Mouse (Mus musculus) lung, embryonic 14.5 days (tissue): ENCODE measurements around the gene Ttyh3. TPM values are rescaled to one million over a fixed set of nuclear protein-coding genes. Genes with fewer than 3 reads are reported as not detected.
A peak's percentile ranks its signal among the peaks of the same experiment; 100 is the strongest.

Experiments
- ATAC-seq: fragments of 200-750 bp; cut with Nextera tagmentation; 2 replicates; pipeline ENCODE4 v1.8.0; 2017; ENCODE audit warnings: mild to moderate bottlenecking, moderate TSS enrichment, moderate library complexity; ENCODE audit not compliant: insufficient read depth
- DNase-seq: peaks from one replicate; pipeline ENCODE4 v3.0.0-alpha.2; 2015
- H3K27ac ChIP-seq: fragments of 300-500 bp; sonication (generic); 2 replicates; pipeline ENCODE4 v1.5.1; 2014; ENCODE audit warnings: low read depth, mild to moderate bottlenecking, moderate library complexity
- H3K27me3 ChIP-seq: fragments of 300-500 bp; sonication (generic); 2 replicates; pipeline ENCODE4 v1.6.1; 2014; ENCODE audit warnings: low read length, control low read depth; ENCODE audit not compliant: insufficient read depth
- H3K36me3 ChIP-seq: fragments of 300-500 bp; sonication (generic); 2 replicates; pipeline ENCODE4 v1.6.1; 2014; ENCODE audit warnings: control low read depth; ENCODE audit not compliant: insufficient read depth
- H3K4me1 ChIP-seq: fragments of 300-500 bp; sonication (generic); 2 replicates; pipeline ENCODE4 v1.6.1; 2014; ENCODE audit warnings: antibody characterized with exemption, control low read depth; ENCODE audit not compliant: insufficient read depth
- H3K4me2 ChIP-seq: fragments of 300-500 bp; sonication (generic); 2 replicates; pipeline ENCODE4 v1.6.1; 2014; ENCODE audit warnings: mild to moderate bottlenecking
- H3K4me3 ChIP-seq: fragments of 300-500 bp; sonication (generic); 2 replicates; pipeline ENCODE4 v1.5.1; 2014; ENCODE audit warnings: low read depth, low read length
- H3K9ac ChIP-seq: fragments of 300-500 bp; sonication (generic); 2 replicates; pipeline ENCODE4 v1.6.1; 2014
- H3K9me3 ChIP-seq: fragments of 300-500 bp; sonication (generic); 2 replicates; pipeline ENCODE4 v1.6.1; 2016; ENCODE audit warnings: low read depth, low read length, control low read depth
- CTCF ChIP-seq: IDR thresholded peaks from 2 replicates; pipeline ENCODE4 v1.5.1; 2016; ENCODE audit warnings: antibody characterized with exemption, low read depth
- WGBS: fragments of 180-500 bp; shearing (Covaris S2); extraction: QIAGEN DNeasy Blood & Tissue Kit; methylation state at CpG from one replicate; pipeline ENCODE4 v1.1.7; 2014; 5-methylcytosine and 5-hydroxymethylcytosine counted together
- polyA plus RNA-seq: library from polyadenylated mRNA; unstranded; fragments of >200 nt; fragmentation: Nextera tagmentation; extraction: Ambion mirVana; gene quantifications from 2 replicates; pipeline ENCODE4 v1.2.1, GENCODE M21; 2014

The Ttyh3 gene
- 56.4 and 61.6 TPM in 2 replicates for polyA plus RNA-seq

DNA sequence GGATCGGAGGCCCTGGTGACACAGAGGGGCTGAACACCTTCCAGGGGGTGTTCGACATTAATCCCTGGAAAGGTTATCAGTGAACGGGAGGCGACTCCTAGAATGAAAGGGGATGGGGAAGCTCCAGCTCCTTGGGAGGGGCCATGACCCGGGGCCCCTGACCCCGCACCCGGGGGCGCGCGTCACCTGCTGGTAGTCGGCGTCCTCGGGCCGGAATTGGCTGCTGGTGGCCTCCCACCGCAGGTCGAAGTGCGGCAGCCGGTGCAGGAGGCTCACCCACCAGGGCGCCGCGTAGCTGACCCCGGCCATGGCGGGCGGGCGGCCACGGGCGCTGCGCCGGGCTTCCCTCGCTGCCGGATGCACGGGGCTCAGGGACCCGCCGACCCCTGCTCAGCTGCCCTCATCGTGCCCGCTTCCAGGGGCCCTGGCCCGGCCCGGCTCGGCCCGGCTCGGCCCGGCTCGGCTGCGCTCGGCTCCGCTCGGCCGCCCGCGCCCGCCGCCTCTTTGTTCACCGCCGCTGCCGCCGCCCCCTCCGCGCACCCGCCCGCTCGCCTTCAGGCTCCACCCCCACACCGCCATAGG is at the start of gene Ttyh3:
Gene Ttyh3, minus strand, starts transcription at position 513 of the 582 bp plus-strand sequence.
- Histone ChIP-seq H3K9ac (peak within 1 kb of the TSS; percentile 96), H3K4me2 (peak within 1 kb of the TSS; percentile 95), H3K9me3 (no peaks in the 10 kb centered on the region), H3K36me3 (peaks cover 26% of the 10 kb centered on the region), H3K4me1 (peaks cover 28% of the 10 kb centered on the region), H3K27ac (peak within 1 kb of the TSS; percentile 94), H3K4me3 (peak within 1 kb of the TSS; percentile 97), H3K27me3 (no peaks in the 10 kb centered on the region)
- DNase-seq, result no peak
- no peak; the same call in 1 of the 2 replicates for ATAC-seq
- TF ChIP-seq CTCF, result no peak; the same call in 1 of the 2 replicates
- WGBS, result 1% methylated on average over 54 of the region's 62 CpGs

DNA sequence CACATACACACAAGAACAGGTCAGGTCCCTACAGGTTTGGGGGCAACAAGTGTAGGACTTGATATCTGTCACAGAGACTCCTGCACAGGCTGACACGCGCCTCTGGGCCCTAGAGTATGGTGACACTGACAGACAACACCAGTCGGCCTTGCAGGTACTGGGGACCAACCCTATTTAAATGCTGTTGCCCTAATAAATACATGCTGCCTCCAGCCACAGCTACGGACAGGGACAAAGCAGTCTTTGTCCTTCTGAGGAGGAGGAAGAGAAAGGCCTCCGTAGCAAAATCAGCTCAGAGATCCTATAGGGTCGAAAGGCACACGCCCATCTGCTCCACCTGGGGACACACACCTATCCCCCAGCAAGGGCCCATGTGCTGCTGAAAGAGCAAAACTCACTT is 47.2 kb upstream of the Ttyh3 start:
- H3K4me3 ChIP-seq, result no peak overlapping the region
- ATAC-seq (no peak), DNase-seq (no peak)
- TF ChIP-seq CTCF, result no peak
- H3K4me1 ChIP-seq, result 0 out of 2 replicates have a peak, but pooled peaks cover under 1% of the 10 kb centered on the region
- WGBS, result 87% methylated on average over 7 of the region's 7 CpGs
- H3K27ac ChIP-seq, result no peak overlapping the region
- no peaks in the 10 kb centered on the region for H3K9me3 ChIP-seq
- no peak overlapping the region for H3K4me2 ChIP-seq
- no peak overlapping the region for H3K9ac ChIP-seq
- no peaks in the 10 kb centered on the region for H3K27me3 ChIP-seq
- H3K36me3 ChIP-seq, result peaks cover 43% of the 10 kb centered on the region

DNA sequence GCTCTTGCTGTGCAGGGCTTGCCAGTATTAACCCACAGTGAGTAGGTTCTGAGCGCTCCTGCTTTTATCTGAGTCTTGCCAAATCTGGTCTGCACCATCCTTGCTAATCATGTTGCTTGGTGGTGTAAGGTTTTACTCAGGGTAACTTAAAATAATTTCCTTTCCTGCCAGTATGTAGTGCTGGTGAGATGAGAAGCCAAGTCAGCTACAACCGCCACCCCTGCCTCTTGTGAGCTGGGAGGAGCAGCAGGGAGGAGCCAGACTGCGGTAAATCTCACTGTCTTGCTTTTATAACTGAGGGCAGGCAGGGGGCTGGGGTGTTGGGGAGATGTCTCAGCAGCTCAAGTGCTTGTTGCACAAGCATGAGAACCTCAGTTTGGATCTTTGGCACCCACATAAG is 39.6 kb upstream of the Ttyh3 start:
- DNase-seq, result peak; percentile 39

DNA sequence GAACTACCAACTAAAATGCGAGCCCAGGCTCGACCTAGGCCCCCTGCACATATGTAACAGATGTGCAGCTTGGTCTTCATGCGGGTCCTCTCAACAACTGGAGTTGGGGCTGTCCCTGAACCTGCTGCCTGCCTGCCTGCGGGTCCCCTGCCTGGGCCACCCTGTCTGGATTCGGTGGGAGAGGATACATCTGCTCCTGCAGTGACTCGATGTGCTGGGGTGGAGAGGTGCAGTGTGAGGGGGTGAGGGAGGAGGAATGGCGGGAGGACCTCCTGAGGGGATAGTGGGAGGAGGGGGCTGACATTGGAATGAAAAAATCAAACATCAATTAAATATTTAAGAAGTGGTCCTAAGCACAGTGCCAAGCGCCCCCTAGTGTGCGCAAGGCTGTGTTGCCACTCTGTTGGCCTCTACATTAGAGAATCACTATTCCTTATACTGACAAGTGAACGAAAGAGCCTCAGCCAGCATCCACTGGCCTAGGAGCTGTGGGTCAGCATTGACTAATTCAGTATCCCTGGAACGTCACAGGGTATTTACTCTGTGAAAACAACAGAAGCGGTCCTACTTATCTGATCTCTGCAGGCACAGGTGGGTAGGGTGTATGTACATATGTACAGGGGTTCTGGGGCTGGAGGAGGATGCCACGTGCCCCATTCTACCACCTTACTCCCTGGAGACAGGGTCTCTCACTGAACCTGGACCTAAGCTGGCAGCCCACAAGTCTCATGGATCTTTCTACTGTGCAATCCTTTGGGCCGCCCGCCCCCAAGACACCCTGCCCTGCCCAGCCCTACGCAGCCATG is 35.7 kb upstream of the Ttyh3 start:
- WGBS, result 59% methylated on average over 16 of the region's 16 CpGs
- Histone ChIP-seq H3K9ac (no peak overlapping the region), H3K36me3 (peaks cover 52% of the 10 kb centered on the region), H3K4me3 (no peak overlapping the region), H3K4me1 (no peaks in the 10 kb centered on the region), H3K27me3 (no peaks in the 10 kb centered on the region), H3K9me3 (no peaks in the 10 kb centered on the region), H3K4me2 (no peak overlapping the region), H3K27ac (no peak overlapping the region)
- DNase-seq (peak; percentile 84), ATAC-seq (peak; percentile 64; the same call in 1 of the 2 replicates)
- TF ChIP-seq CTCF, result peak; percentile 82

More for the DNA sequence above, 39.6 kb upstream of the Ttyh3 start:
- H3K9me3 ChIP-seq, result no peaks in the 10 kb centered on the region
- 64% methylated on average over 3 of the region's 3 CpGs for WGBS
- no peak for TF ChIP-seq CTCF
- no peak overlapping the region for H3K27ac ChIP-seq
- H3K4me2 ChIP-seq, result no peak overlapping the region
- ATAC-seq, result no peak
- peaks cover 60% of the 10 kb centered on the region for H3K36me3 ChIP-seq
- H3K9ac ChIP-seq, result no peak overlapping the region
- no peaks in the 10 kb centered on the region for H3K27me3 ChIP-seq
- no peaks in the 10 kb centered on the region for H3K4me1 ChIP-seq
- H3K4me3 ChIP-seq, result no peak overlapping the region

DNA sequence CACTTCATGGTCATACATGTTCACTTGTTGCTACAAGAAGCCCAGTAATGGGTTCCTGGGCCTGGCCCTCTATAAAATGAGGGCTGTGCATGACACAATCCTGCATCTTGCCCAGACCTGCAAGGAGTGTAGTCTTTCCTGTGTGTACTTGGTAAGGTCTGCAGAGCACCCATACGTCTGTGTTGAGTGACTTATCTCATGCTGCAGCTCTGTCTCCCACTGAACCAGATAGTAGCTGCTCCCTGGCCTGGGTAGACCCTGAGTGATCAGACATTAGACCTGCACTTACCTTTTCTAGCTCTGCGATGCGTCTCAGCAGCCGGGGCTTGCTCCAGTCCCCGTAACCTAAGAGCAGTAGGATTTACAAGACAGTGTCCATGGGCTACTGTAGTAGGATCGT is 33.3 kb upstream of the Ttyh3 start:
- Histone ChIP-seq H3K27me3 (no peaks in the 10 kb centered on the region), H3K4me1 (no peaks in the 10 kb centered on the region), H3K9me3 (no peaks in the 10 kb centered on the region), H3K27ac (no peak overlapping the region), H3K4me2 (no peak overlapping the region), H3K9ac (no peak overlapping the region), H3K36me3 (peaks cover 41% of the 10 kb centered on the region), H3K4me3 (no peak overlapping the region)
- no peak for TF ChIP-seq CTCF
- 90% methylated on average over 6 of the region's 6 CpGs for WGBS
- DNase-seq, result no peak
- ATAC-seq, result no peak

DNA sequence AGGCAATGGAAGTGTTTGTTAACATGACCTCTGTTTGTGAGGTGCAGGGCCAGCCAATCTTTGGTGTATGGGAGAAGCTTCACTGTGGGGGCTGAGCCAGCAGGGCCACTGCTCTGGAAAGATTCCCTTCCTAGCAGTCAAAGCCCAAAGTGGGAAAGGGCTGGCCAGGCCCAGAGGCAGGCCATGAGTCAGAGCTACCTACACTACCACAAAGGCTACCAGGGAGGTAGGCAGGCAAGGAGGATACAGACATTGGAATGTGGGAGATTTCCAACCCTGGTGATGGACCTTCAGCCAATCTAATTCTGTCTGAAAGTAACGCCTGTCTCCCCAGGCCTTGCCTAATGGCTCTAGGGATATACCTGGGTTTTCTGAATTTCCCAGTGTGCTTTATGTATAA is 32.1 kb upstream of the Ttyh3 start:
- H3K27me3 ChIP-seq, result no peaks in the 10 kb centered on the region
- no peak overlapping the region for H3K27ac ChIP-seq
- H3K9ac ChIP-seq, result no peak overlapping the region
- 81% methylated on average over 1 of the region's 1 CpGs for WGBS
- no peaks in the 10 kb centered on the region for H3K4me1 ChIP-seq
- H3K9me3 ChIP-seq, result no peaks in the 10 kb centered on the region
- H3K36me3 ChIP-seq, result peaks cover 42% of the 10 kb centered on the region
- no peak overlapping the region for H3K4me2 ChIP-seq
- no peak for DNase-seq
- no peak for ATAC-seq
- TF ChIP-seq CTCF, result no peak
- H3K4me3 ChIP-seq, result no peak overlapping the region

DNA sequence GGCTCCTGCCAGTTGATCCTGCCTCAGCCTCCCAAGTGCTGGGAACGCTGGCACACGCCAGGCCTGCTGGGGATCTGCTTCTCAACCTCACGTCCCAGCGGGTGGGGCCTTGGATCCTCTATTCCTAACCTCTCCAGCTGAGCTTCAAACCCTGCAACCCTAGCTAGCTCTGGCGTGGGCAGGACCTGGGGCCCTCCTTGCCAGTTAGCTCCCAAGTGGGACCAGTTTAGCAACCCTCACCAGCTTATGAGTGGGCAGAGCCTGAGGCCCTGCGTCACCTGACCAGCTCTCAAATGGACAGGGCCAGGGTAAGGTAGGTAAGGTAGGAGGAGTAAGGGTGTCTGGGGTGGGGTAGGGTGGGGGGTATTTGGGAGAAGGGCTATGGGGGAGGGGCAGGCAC is 31.2 kb upstream of the Ttyh3 start:
- Histone ChIP-seq H3K27ac (no peak overlapping the region), H3K27me3 (no peaks in the 10 kb centered on the region), H3K4me1 (no peaks in the 10 kb centered on the region), H3K4me3 (no peak overlapping the region), H3K36me3 (peaks cover 42% of the 10 kb centered on the region), H3K4me2 (no peak overlapping the region), H3K9ac (no peak overlapping the region), H3K9me3 (no peaks in the 10 kb centered on the region)
- 85% methylated on average over 6 of the region's 6 CpGs for WGBS
- ATAC-seq (no peak), DNase-seq (no peak)
- TF ChIP-seq CTCF, result no peak
